In genomic region chr10:24596869-24597339, GRCm38 (mm10) we compare ENCODE assay signal across 9 mouse cellular contexts. TPM values are rescaled to one million over a fixed set of nuclear protein-coding genes. Genes with fewer than 3 reads are reported as not detected.
A peak's percentile ranks its signal among the peaks of the same experiment; 100 is the strongest.
DNase-seq lines count a peak whose midpoint lies in the region; ATAC-seq lines count a peak whose summit lies in the region.
"Had no signal": no experiment of that assay in that cellular context is flagged by ENCODE, and none has a peak within 500 bp of the region (broad histone marks: within the 10 kb centered on the region; RNA-seq: fewer than 3 reads in every experiment).

No protein-coding gene starts in this region.

- peak overlapping the region; percentile 88 for H3K27ac ChIP-seq in embryonic facial prominence, embryonic 13.5 days
- peak overlapping the region; percentile 96 for H3K27ac ChIP-seq in heart, embryonic 16.5 days (ENCODE audit: low read length)
- H3K27ac ChIP-seq in lung, embryonic 15.5 days, result peak overlapping the region; percentile 97

- 0 out of 2 replicates have a peak, but pooled peaks cover 5% of the 10 kb centered on the region for H3K36me3 ChIP-seq in embryonic facial prominence, embryonic 13.5 days
- H3K36me3 ChIP-seq in heart, embryonic 16.5 days (ENCODE audit: control insufficient read depth, insufficient read depth), result no peaks in the 10 kb centered on the region
- H3K36me3 ChIP-seq in lung, embryonic 15.5 days, result no peaks in the 10 kb centered on the region

- H3K4me3 ChIP-seq in embryonic facial prominence, embryonic 13.5 days, result peak overlapping the region; percentile 64
- H3K4me3 ChIP-seq in heart, embryonic 16.5 days (ENCODE audit: low read length), result peak overlapping the region; percentile 75
- H3K4me3 ChIP-seq in lung, embryonic 15.5 days, result peak overlapping the region; percentile 73

- H3K4me2 ChIP-seq in embryonic facial prominence, embryonic 13.5 days, result peak overlapping the region; percentile 73
- H3K4me2 ChIP-seq in heart, embryonic 16.5 days (ENCODE audit: low read depth, low read length), result peak overlapping the region; percentile 76
- peak overlapping the region; percentile 75 for H3K4me2 ChIP-seq in lung, embryonic 15.5 days

- peak overlapping the region; percentile 89 for H3K9ac ChIP-seq in embryonic facial prominence, embryonic 13.5 days
- H3K9ac ChIP-seq in heart, embryonic 16.5 days (ENCODE audit: low read length), result peak overlapping the region; percentile 88
- H3K9ac ChIP-seq in lung, embryonic 15.5 days, result no peak overlapping the region

- no peaks in the 10 kb centered on the region for H3K9me3 ChIP-seq in embryonic facial prominence, embryonic 13.5 days
- no peaks in the 10 kb centered on the region for H3K9me3 ChIP-seq in heart, embryonic 16.5 days (replicated peaks; ENCODE audit: control insufficient read depth, low read length)
- no peaks in the 10 kb centered on the region for H3K9me3 ChIP-seq in lung, embryonic 15.5 days

- H3K27me3 ChIP-seq in embryonic facial prominence, embryonic 13.5 days, result no peaks in the 10 kb centered on the region
- no peaks in the 10 kb centered on the region for H3K27me3 ChIP-seq in heart, embryonic 16.5 days (ENCODE audit: control insufficient read depth, insufficient read depth, low read length)
- H3K27me3 ChIP-seq in lung, embryonic 15.5 days, result no peaks in the 10 kb centered on the region

- peak; percentile 2 for DNase-seq in cerebellum, adult 9-11 months
- DNase-seq in cerebellum, postnatal 4 days (ENCODE audit: low spot score in 2 of 2), result no peak
- no peak for DNase-seq in left cerebral cortex, adult 11 months (ENCODE audit: low spot score)
- DNase-seq in embryo, embryonic 10 days (ENCODE audit: low spot score), result no peak

- peaks cover 43% of the 10 kb centered on the region for H3K4me1 ChIP-seq in embryonic facial prominence, embryonic 13.5 days
- peaks cover 36% of the 10 kb centered on the region for H3K4me1 ChIP-seq in heart, embryonic 16.5 days (ENCODE audit: control insufficient read depth, insufficient read depth, low read length)
- H3K4me1 ChIP-seq in lung, embryonic 15.5 days, result peaks cover 49% of the 10 kb centered on the region

- 52% methylated on average over 7 of the region's 7 CpGs for WGBS in embryonic facial prominence, embryonic 13.5 days
- 26% methylated on average over 7 of the region's 7 CpGs for WGBS in heart, embryonic 16.5 days
- WGBS in lung, embryonic 15.5 days, result 33% methylated on average over 7 of the region's 7 CpGs

- no peak for ATAC-seq in embryonic facial prominence, embryonic 13.5 days (ENCODE audit: insufficient number of reproducible peaks, insufficient read depth, low FRiP score, low TSS enrichment, low read depth)
- no peak for ATAC-seq in heart, embryonic 16.5 days (replicated peaks; ENCODE audit: extremely low read depth, insufficient read depth, low FRiP score)
- peak; percentile 19; the same call in 1 of the 2 replicates for ATAC-seq in lung, embryonic 15.5 days (ENCODE audit: borderline replicate concordance, extremely low read depth, low FRiP score, low TSS enrichment)
- ATAC-seq in erythroblast, adult 5-6 weeks (replicated peaks; ENCODE audit: low FRiP score, poor library complexity, severe bottlenecking), result no peak

RNA-seq across cellular contexts. Expression of gene Ccn2, which starts 1.7 kb away (rescaled TPM):
- 25.3 and 40.2 TPM in 2 replicates for polyA plus RNA-seq in embryonic facial prominence, embryonic 13.5 days (2015; fragmentation: Nextera tagmentation; extraction: Ambion mirVana)
- 34.3 and 37.6 TPM in 2 replicates for polyA plus RNA-seq in heart, embryonic 16.5 days (2015; fragmentation: Nextera tagmentation; extraction: Ambion mirVana)
- 14.1 and 14.3 TPM in 2 replicates for polyA plus RNA-seq in lung, embryonic 15.5 days (2015; fragmentation: Nextera tagmentation; extraction: Ambion mirVana)
- total RNA-seq in erythroblast, adult 5-6 weeks (2015; ENCODE audit: low replicate concordance), result 1.7 TPM in 1 of 2 replicates, not detected in the other
- total RNA-seq in erythroblast, adult 5-6 weeks (2017; ENCODE audit: low replicate concordance), result 0.70 TPM in 1 of 2 replicates, not detected in the other
- total RNA-seq: common myeloid progenitor, adult 5-6 weeks had no signal
